Comparison of ENCODE assay signal across 24 mouse cellular contexts in genomic region chr11:106720379-106720778, GRCm38 (mm10). TPM values are rescaled to one million over a fixed set of nuclear protein-coding genes. Genes with fewer than 3 reads are reported as not detected.
A peak's percentile ranks its signal among the peaks of the same experiment; 100 is the strongest.
DNase-seq lines count a peak whose midpoint lies in the region; ATAC-seq and TF ChIP-seq lines count a peak whose summit lies in the region.
"Had no signal": no experiment of that assay in that cellular context is flagged by ENCODE, and none has a peak within 500 bp of the region (broad histone marks: within the 10 kb centered on the region; RNA-seq: fewer than 3 reads in every experiment).

No protein-coding gene starts in this region.

- peak; percentile 37 for DNase-seq in liver, adult 2 months (ENCODE audit: extremely low read depth, low read depth, low spot score)
- no peak for DNase-seq in liver, embryonic 11.5 days (ENCODE audit: low spot score)
- no peak for DNase-seq in thymus, postnatal 4 days
- no peak for DNase-seq in hindbrain, embryonic 14.5 days (ENCODE audit: low spot score)
- DNase-seq: adrenal gland, adult 2 months; adrenal gland, adult 8-10 months; adrenal gland, postnatal 10 days; adrenal gland, postnatal 14 days; adrenal gland, postnatal 25 days; adrenal gland, postnatal 36 days; B cell, adult 2 months; cerebellum, adult 11 months; cerebellum, adult 11-12 months; cerebellum, adult 18-20 months had no signal

- no peak for TF ChIP-seq CTCF in intestine, postnatal 0 days (IDR thresholded peaks at IDR 0.05; ENCODE audit: low read depth)
- TF ChIP-seq CTCF in liver, adult 2 months (IDR thresholded peaks at IDR 0.05; ENCODE audit: low read depth, low read length), result no peak
- no peak for TF ChIP-seq CTCF in ES-Bruce4 (IDR thresholded peaks at IDR 0.05; ENCODE audit: low read depth, low read length)

- no peaks in the 10 kb centered on the region for H3K79me2 ChIP-seq in liver, adult 2 months (ENCODE audit: control insufficient read depth, insufficient read depth, low read length)

- peaks cover 13% of the 10 kb centered on the region; the same call in 1 of the 2 replicates for H3K4me1 ChIP-seq in intestine, embryonic 15.5 days (replicated peaks)
- peaks cover 4% of the 10 kb centered on the region; the same call in 1 of the 2 replicates for H3K4me1 ChIP-seq in intestine, postnatal 0 days (replicated peaks; ENCODE audit: control insufficient read depth, insufficient read depth, low read length)
- H3K4me1 ChIP-seq in liver, adult 2 months (ENCODE audit: control insufficient read depth, insufficient read depth, low read length), result peaks cover 2% of the 10 kb centered on the region; the same call in 1 of the 2 replicates
- H3K4me1 ChIP-seq in liver, embryonic 11.5 days (replicated peaks; ENCODE audit: control insufficient read depth, insufficient read depth, low read length), result peaks cover 22% of the 10 kb centered on the region
- H3K4me1 ChIP-seq in ES-Bruce4 (ENCODE audit: control insufficient read depth, insufficient read depth, low read length), result no peaks in the 10 kb centered on the region
- peaks cover 13% of the 10 kb centered on the region for H3K4me1 ChIP-seq in intestine, embryonic 16.5 days (ENCODE audit: control insufficient read depth, insufficient read depth, low read length)
- no peaks in the 10 kb centered on the region for H3K4me1 ChIP-seq in hindbrain, embryonic 14.5 days (replicated peaks; ENCODE audit: control insufficient read depth, insufficient read depth, low read length)

- H3K4me2 ChIP-seq in intestine, embryonic 15.5 days (replicated peaks), result no peak overlapping the region
- H3K4me2 ChIP-seq in intestine, postnatal 0 days (replicated peaks; ENCODE audit: low read depth), result no peak overlapping the region
- no peak overlapping the region for H3K4me2 ChIP-seq in liver, embryonic 11.5 days
- H3K4me2 ChIP-seq in intestine, embryonic 16.5 days (ENCODE audit: low read depth, low read length), result no peak overlapping the region
- no peak overlapping the region for H3K4me2 ChIP-seq in hindbrain, embryonic 14.5 days (replicated peaks)

- no peaks in the 10 kb centered on the region for H3K9me3 ChIP-seq in intestine, embryonic 15.5 days
- no peaks in the 10 kb centered on the region for H3K9me3 ChIP-seq in intestine, postnatal 0 days (ENCODE audit: control insufficient read depth)
- H3K9me3 ChIP-seq in liver, embryonic 11.5 days (ENCODE audit: control insufficient read depth, low read length), result no peaks in the 10 kb centered on the region
- H3K9me3 ChIP-seq in ES-Bruce4 (replicated peaks; ENCODE audit: control insufficient read depth, insufficient read depth, low read length, poor library complexity, severe bottlenecking), result 0 out of 2 replicates have a peak, but pooled peaks cover 3% of the 10 kb centered on the region
- H3K9me3 ChIP-seq in intestine, embryonic 16.5 days (ENCODE audit: control insufficient read depth, low read length), result no peaks in the 10 kb centered on the region
- no peaks in the 10 kb centered on the region for H3K9me3 ChIP-seq in hindbrain, embryonic 14.5 days (ENCODE audit: control insufficient read depth, low read length)
- H3K9me3 ChIP-seq: G1E had no signal

- no peaks in the 10 kb centered on the region for H3K27me3 ChIP-seq in intestine, embryonic 15.5 days (replicated peaks)
- H3K27me3 ChIP-seq in intestine, postnatal 0 days (replicated peaks; ENCODE audit: control insufficient read depth, insufficient read depth, low read length), result no peaks in the 10 kb centered on the region
- H3K27me3 ChIP-seq in liver, adult 2 months (ENCODE audit: control insufficient read depth, insufficient read depth, low read length), result no peaks in the 10 kb centered on the region
- no peaks in the 10 kb centered on the region for H3K27me3 ChIP-seq in liver, embryonic 11.5 days (replicated peaks; ENCODE audit: control insufficient read depth, insufficient read depth, low read length)
- H3K27me3 ChIP-seq in ES-Bruce4 (ENCODE audit: control insufficient read depth, insufficient read depth, low read length, poor library complexity, severe bottlenecking), result no peaks in the 10 kb centered on the region
- no peaks in the 10 kb centered on the region for H3K27me3 ChIP-seq in intestine, embryonic 16.5 days (replicated peaks; ENCODE audit: control insufficient read depth, insufficient read depth, low read length)
- H3K27me3 ChIP-seq in hindbrain, embryonic 14.5 days (ENCODE audit: control insufficient read depth, insufficient read depth, low read length), result no peaks in the 10 kb centered on the region
- H3K27me3 ChIP-seq: CH12.LX, Patski had no signal

- H3K36me3 ChIP-seq in intestine, embryonic 15.5 days, result no peaks in the 10 kb centered on the region
- H3K36me3 ChIP-seq in intestine, postnatal 0 days (ENCODE audit: control insufficient read depth, insufficient read depth), result no peaks in the 10 kb centered on the region
- no peaks in the 10 kb centered on the region for H3K36me3 ChIP-seq in liver, adult 2 months (ENCODE audit: control insufficient read depth, insufficient read depth, low read length)
- H3K36me3 ChIP-seq in liver, embryonic 11.5 days (ENCODE audit: control insufficient read depth, insufficient read depth, low read length), result no peaks in the 10 kb centered on the region
- H3K36me3 ChIP-seq in ES-Bruce4 (ENCODE audit: control insufficient read depth, insufficient read depth, low read length, poor library complexity, severe bottlenecking), result no peaks in the 10 kb centered on the region
- H3K36me3 ChIP-seq in intestine, embryonic 16.5 days (ENCODE audit: control insufficient read depth, insufficient read depth, low read length), result no peaks in the 10 kb centered on the region
- H3K36me3 ChIP-seq in hindbrain, embryonic 14.5 days (replicated peaks; ENCODE audit: control insufficient read depth, insufficient read depth), result no peaks in the 10 kb centered on the region
- H3K36me3 ChIP-seq: G1E had no signal

- WGBS in intestine, embryonic 15.5 days, result 70% methylated on average over 8 of the region's 8 CpGs
- 35% methylated on average over 8 of the region's 8 CpGs for WGBS in intestine, postnatal 0 days
- WGBS in liver, adult 2 months, result 88% methylated on average over 8 of the region's 8 CpGs
- WGBS in liver, embryonic 11.5 days, result 85% methylated on average over 8 of the region's 8 CpGs
- 62% methylated on average over 8 of the region's 8 CpGs for WGBS in intestine, embryonic 16.5 days
- WGBS in hindbrain, embryonic 14.5 days, result 93% methylated on average over 8 of the region's 8 CpGs

- no peak for TF ChIP-seq EP300 in ES-Bruce4 (IDR thresholded peaks at IDR 0.05; ENCODE audit: insufficient read depth, low read depth, low read length)

- H3K4me3 ChIP-seq in intestine, embryonic 15.5 days (replicated peaks), result no peak overlapping the region
- H3K4me3 ChIP-seq in intestine, postnatal 0 days (ENCODE audit: low read depth, low read length), result no peak overlapping the region
- no peak overlapping the region for H3K4me3 ChIP-seq in liver, adult 2 months (ENCODE audit: insufficient read depth, low read depth, low read length)
- H3K4me3 ChIP-seq in liver, embryonic 11.5 days (ENCODE audit: low read depth, low read length), result no peak overlapping the region
- H3K4me3 ChIP-seq in ES-Bruce4 (ENCODE audit: low read depth, low read length), result no peak overlapping the region
- no peak overlapping the region for H3K4me3 ChIP-seq in intestine, embryonic 16.5 days (ENCODE audit: low read length)
- H3K4me3 ChIP-seq in hindbrain, embryonic 14.5 days (replicated peaks; ENCODE audit: low read length), result no peak overlapping the region

- no peak overlapping the region for H3K27ac ChIP-seq in intestine, embryonic 15.5 days
- H3K27ac ChIP-seq in intestine, postnatal 0 days (ENCODE audit: low read depth, low read length), result no peak overlapping the region
- no peak overlapping the region for H3K27ac ChIP-seq in liver, adult 2 months (replicated peaks; ENCODE audit: insufficient read depth, low read depth, low read length)
- H3K27ac ChIP-seq in liver, embryonic 11.5 days (ENCODE audit: low read depth, low read length), result no peak overlapping the region
- no peak overlapping the region for H3K27ac ChIP-seq in ES-Bruce4 (ENCODE audit: insufficient read depth, low read length)
- no peak overlapping the region for H3K27ac ChIP-seq in intestine, embryonic 16.5 days (ENCODE audit: low read length)
- H3K27ac ChIP-seq in hindbrain, embryonic 14.5 days, result no peak overlapping the region

- ATAC-seq in intestine, embryonic 15.5 days, result peak; percentile 62
- no peak for ATAC-seq in intestine, postnatal 0 days
- no peak for ATAC-seq in liver, embryonic 11.5 days (replicated peaks; ENCODE audit: low FRiP score)
- ATAC-seq in intestine, embryonic 16.5 days, result peak; percentile 73
- no peak for ATAC-seq in hindbrain, embryonic 14.5 days (ENCODE audit: low FRiP score)
- ATAC-seq: activated CD4-positive, CD25-positive, alpha-beta regulatory T cell, adult 4 months; CD4-positive, CD25-positive, alpha-beta regulatory T cell, adult 4 months; Patski had no signal

- H3K9ac ChIP-seq in intestine, embryonic 15.5 days, result no peak overlapping the region
- H3K9ac ChIP-seq in intestine, postnatal 0 days (ENCODE audit: low read depth, low read length), result no peak overlapping the region
- no peak overlapping the region for H3K9ac ChIP-seq in liver, adult 2 months (ENCODE audit: low read depth, low read length)
- no peak overlapping the region for H3K9ac ChIP-seq in liver, embryonic 11.5 days (ENCODE audit: low read depth, low read length)
- H3K9ac ChIP-seq in ES-Bruce4 (ENCODE audit: low read depth, poor library complexity, severe bottlenecking), result 0 out of 2 replicates have a peak overlapping the region, but pooled peaks have one; percentile 51
- no peak overlapping the region for H3K9ac ChIP-seq in intestine, embryonic 16.5 days (ENCODE audit: low read depth, low read length)
- H3K9ac ChIP-seq in hindbrain, embryonic 14.5 days, result no peak overlapping the region

- no peak for TF ChIP-seq POLR2A in liver, adult 2 months (IDR thresholded peaks at IDR 0.05; ENCODE audit: extremely low read depth, insufficient read depth, low read length)
- no peak for TF ChIP-seq POLR2A in ES-Bruce4 (IDR thresholded peaks at IDR 0.05; ENCODE audit: insufficient read depth, low read length)

RNA-seq across cellular contexts. Expression of gene Pecam1, which starts 30.0 kb away (rescaled TPM):
- 46.5 and 49.3 TPM in 2 replicates for polyA plus RNA-seq in intestine, embryonic 15.5 days (2015; fragmentation: Nextera tagmentation; extraction: Ambion mirVana)
- polyA plus RNA-seq in intestine, postnatal 0 days (2015; fragmentation: Nextera tagmentation; extraction: Ambion mirVana), result 25.9 and 26.1 TPM in 2 replicates
- total RNA-seq in liver, adult 2 months (2014; rRNA removed), result 14.6 and 16.7 TPM in 2 replicates
- polyA plus RNA-seq in liver, adult 2 months (2012; rRNA removed), result 5.0 and 5.4 TPM in 2 replicates
- polyA plus RNA-seq in liver, embryonic 11.5 days (2014; fragmentation: Nextera tagmentation; extraction: Ambion mirVana), result 17.8 and 18.0 TPM in 2 replicates
- polyA plus RNA-seq in ES-Bruce4 (2011; ENCODE audit: insufficient read depth, insufficient read length, low read depth, missing spikeins), result 21.6 and 24.3 TPM in 2 replicates
- 48.2 and 48.6 TPM in 2 replicates for polyA plus RNA-seq in intestine, embryonic 16.5 days (2015; fragmentation: Nextera tagmentation; extraction: Ambion mirVana)
- polyA plus RNA-seq in hindbrain, embryonic 14.5 days (2014; fragmentation: Nextera tagmentation; extraction: Ambion mirVana), result 16.0 and 16.9 TPM in 2 replicates
- polyA plus RNA-seq: G1E had no signal

RNA-seq across cellular contexts. Expression of gene Milr1, which starts 30.6 kb away (rescaled TPM):
- 2.0 TPM in 2 replicates for polyA plus RNA-seq in intestine, embryonic 15.5 days (2015; fragmentation: Nextera tagmentation; extraction: Ambion mirVana)
- polyA plus RNA-seq in intestine, postnatal 0 days (2015; fragmentation: Nextera tagmentation; extraction: Ambion mirVana), result 1.3 and 1.9 TPM in 2 replicates
- 0.37 and 1.1 TPM in 2 replicates for total RNA-seq in liver, adult 2 months (2014; rRNA removed)
- 0.10 TPM in 2 replicates for polyA plus RNA-seq in liver, adult 2 months (2012; rRNA removed)
- polyA plus RNA-seq in liver, embryonic 11.5 days (2014; fragmentation: Nextera tagmentation; extraction: Ambion mirVana), result 2.3 and 2.4 TPM in 2 replicates
- polyA plus RNA-seq in ES-Bruce4 (2011; ENCODE audit: insufficient read depth, insufficient read length, low read depth, missing spikeins), result 0.40 and 1.2 TPM in 2 replicates
- 1.6 and 1.7 TPM in 2 replicates for polyA plus RNA-seq in intestine, embryonic 16.5 days (2015; fragmentation: Nextera tagmentation; extraction: Ambion mirVana)
- polyA plus RNA-seq in hindbrain, embryonic 14.5 days (2014; fragmentation: Nextera tagmentation; extraction: Ambion mirVana), result 0.74 and 0.79 TPM in 2 replicates
- total RNA-seq: MEL had no signal
- polyA plus RNA-seq: adrenal gland, adult 2 months had no signal

RNA-seq across cellular contexts. Expression of gene Polg2, which starts 59.0 kb away (rescaled TPM):
- polyA plus RNA-seq in intestine, embryonic 15.5 days (2015; fragmentation: Nextera tagmentation; extraction: Ambion mirVana), result 11.7 and 11.9 TPM in 2 replicates
- polyA plus RNA-seq in intestine, postnatal 0 days (2015; fragmentation: Nextera tagmentation; extraction: Ambion mirVana), result 12.9 and 13.3 TPM in 2 replicates
- 12.6 and 13.0 TPM in 2 replicates for total RNA-seq in liver, adult 2 months (2014; rRNA removed)
- 5.8 and 6.4 TPM in 2 replicates for polyA plus RNA-seq in liver, adult 2 months (2012; rRNA removed)
- 9.3 and 10.9 TPM in 2 replicates for polyA plus RNA-seq in liver, embryonic 11.5 days (2014; fragmentation: Nextera tagmentation; extraction: Ambion mirVana)
- polyA plus RNA-seq in ES-Bruce4 (2011; ENCODE audit: insufficient read depth, insufficient read length, low read depth, missing spikeins), result 11.9 and 12.3 TPM in 2 replicates
- 12.6 and 13.7 TPM in 2 replicates for polyA plus RNA-seq in intestine, embryonic 16.5 days (2015; fragmentation: Nextera tagmentation; extraction: Ambion mirVana)
- 8.6 and 9.7 TPM in 2 replicates for polyA plus RNA-seq in hindbrain, embryonic 14.5 days (2014; fragmentation: Nextera tagmentation; extraction: Ambion mirVana)

Comparison
In these comparisons a context has a peak if more than half of its experiments do, and no peak if none do; other contexts are left out.
1. ATAC-seq: peak in intestine, embryonic 15.5 days (single experiment) and intestine, embryonic 16.5 days (single experiment); none in intestine, postnatal 0 days (single experiment), liver, embryonic 11.5 days (single experiment) and hindbrain, embryonic 14.5 days (single experiment).